Mouse (Mus musculus) erythroblast, embryonic 14.5 days (primary cell): Measurements from ENCODE around the gene Coq8a.

Experiments
- GATA1 ChIP-seq: IDR thresholded peaks from 2 replicates; pipeline ENCODE4 v1.6.1; 2012; ENCODE audit warnings: low read length, inconsistent platforms, mixed read lengths
- TAL1 ChIP-seq: IDR thresholded peaks from 3 replicates; pipeline ENCODE4 v1.6.1; 2012; ENCODE audit warnings: low read length, inconsistent platforms, mixed read lengths

DNA sequence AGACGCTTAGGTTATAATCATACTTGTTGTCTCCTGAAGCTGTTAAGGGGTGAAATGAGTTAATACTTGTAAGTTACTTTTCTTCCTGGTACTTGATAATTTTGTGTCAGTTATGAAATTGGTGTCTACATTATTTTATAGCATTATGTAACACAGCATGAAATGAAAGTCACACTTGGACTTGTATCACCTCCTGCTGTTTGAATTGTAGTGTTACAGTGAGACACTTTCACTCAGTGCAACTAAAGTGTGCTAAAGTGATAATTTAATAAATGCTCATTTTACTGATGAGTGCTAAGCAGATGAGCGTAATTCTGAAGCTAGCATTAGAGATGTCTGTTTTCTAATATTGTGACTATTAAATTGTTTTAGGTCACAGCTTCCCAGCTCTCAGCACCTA is 58.4 kb downstream of the Coq8a start:
- TF ChIP-seq GATA1 (no peak), TAL1 (no peak)
